Mouse (Mus musculus): ENCODE data around the gene Cypt14. TPM values are rescaled to one million over a fixed set of nuclear protein-coding genes. Genes with fewer than 3 reads are reported as not detected.
"Not testable (repeated sequence)": the region's sequence is repeated elsewhere in the genome, so short reads cannot be mapped to it uniquely, and the experiment has no call there.

Gene Cypt14
- total RNA-seq (2012; rRNA removed): not detected in 2 replicates

- H3K9ac ChIP-seq (ENCODE audit: insufficient read depth, low read depth, low read length, poor library complexity, severe bottlenecking): not testable (repeated sequence)
Measured at GRCm38 (mm10) chrX:39863504-39863903, at the start of gene Cypt14. Gene Cypt14, minus strand, starts transcription at chrX:39863604.

More at GRCm38 (mm10) chrX:39863504-39863903, at the start of gene Cypt14:
- H3K9me3 ChIP-seq (ENCODE audit: control insufficient read depth, insufficient read depth, low read depth, low read length); H3K4me3 ChIP-seq (ENCODE audit: insufficient read depth in 1 of 2, low read depth in 1 of 2, low read length in 2 of 2, poor library complexity in 1 of 2, severe bottlenecking in 1 of 2); H3K36me3 ChIP-seq (ENCODE audit: control insufficient read depth, insufficient read depth, low read length, poor library complexity, severe bottlenecking); H3K4me1 ChIP-seq (ENCODE audit: control insufficient read depth in 2 of 2, insufficient read depth in 2 of 2, low read length in 2 of 2, poor library complexity in 1 of 2); in situ Hi-C loops (cut with MboI; ENCODE audit: low sequenced_read_pairs in 2 of 2, unreplicated experiment in 2 of 2); H3K27ac ChIP-seq (ENCODE audit: insufficient read depth, low read depth, low read length, poor library complexity, severe bottlenecking); DNase-seq (ENCODE audit: low read depth, low spot score): not testable (repeated sequence)
